Mouse (Mus musculus): ENCODE measurements around the gene Gap43.
A peak's percentile ranks its signal among the peaks of the same experiment; 100 is the strongest.
"Not testable (repeated sequence)": the region's sequence is repeated elsewhere in the genome, so short reads cannot be mapped to it uniquely, and the experiment has no call there.

Gene Gap43

DNA sequence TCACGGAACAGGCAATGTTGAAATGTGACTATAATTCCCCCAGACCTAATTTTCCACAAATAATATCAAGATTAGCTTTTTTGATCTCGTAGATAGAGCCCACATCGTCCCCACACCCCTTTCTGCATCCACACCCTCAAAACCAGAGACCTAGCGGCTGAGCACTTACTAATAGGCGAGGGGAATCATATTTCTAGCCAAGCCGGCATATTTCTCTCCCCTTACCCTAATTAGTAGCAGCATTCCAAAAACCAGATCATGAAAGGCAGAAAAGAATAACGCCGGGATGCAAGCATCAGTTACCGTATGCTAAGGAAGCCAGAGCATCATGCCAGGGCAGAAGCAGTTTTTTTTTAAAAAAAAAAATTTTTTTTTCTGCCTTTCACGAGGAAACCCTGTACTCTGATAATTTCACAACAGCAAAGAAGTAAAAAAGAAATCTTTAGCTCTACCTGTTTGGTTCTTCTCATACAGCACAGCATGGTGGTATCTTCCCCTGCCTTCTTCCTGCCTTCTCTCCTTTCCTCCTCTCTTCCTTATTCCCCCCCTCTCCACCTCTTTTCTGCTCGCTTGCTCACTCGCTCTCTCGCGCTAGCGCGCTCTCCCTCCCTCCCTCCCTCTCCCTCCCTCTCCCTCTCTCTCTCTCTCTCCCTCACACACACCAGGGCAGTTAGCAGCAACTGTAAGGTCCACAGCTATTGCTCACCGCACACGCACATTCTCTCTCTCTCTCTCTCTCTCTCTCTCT lies at the start of gene Gap43:
Gap43 (minus strand) TSS at position 631 of the 748 bp plus-strand sequence.
- DNase-seq = no peak

DNA sequence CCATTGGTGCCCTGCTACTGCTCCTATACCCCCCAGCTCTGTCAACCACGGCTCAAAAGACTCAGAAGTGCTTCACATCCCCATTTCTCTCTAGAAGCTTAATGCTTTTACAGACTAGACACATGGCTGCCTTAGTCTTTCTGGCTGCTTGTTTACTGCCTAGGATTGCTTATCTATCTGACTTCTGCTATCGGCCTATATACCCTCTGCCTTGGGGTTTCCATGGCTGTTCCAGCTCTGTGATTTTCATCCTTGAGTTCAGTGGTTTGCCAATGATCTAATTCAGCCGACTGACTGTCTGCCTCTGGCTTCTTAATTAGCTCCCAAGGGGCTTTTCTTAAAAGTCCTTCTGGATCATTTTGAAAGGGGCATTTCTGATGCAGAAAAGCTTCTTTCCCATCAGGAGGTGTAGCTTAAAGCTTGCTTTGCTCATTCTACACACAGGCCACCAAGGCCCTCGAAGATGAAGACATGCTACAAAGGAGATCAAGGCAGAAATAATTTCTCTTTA lies 40.9 kb upstream of the Gap43 start:
- DNase-seq = no peak

- no peak for DNase-seq
Measured at GRCm38 (mm10) chr16:42380641-42381040, 40.2 kb upstream of the Gap43 start.

DNA sequence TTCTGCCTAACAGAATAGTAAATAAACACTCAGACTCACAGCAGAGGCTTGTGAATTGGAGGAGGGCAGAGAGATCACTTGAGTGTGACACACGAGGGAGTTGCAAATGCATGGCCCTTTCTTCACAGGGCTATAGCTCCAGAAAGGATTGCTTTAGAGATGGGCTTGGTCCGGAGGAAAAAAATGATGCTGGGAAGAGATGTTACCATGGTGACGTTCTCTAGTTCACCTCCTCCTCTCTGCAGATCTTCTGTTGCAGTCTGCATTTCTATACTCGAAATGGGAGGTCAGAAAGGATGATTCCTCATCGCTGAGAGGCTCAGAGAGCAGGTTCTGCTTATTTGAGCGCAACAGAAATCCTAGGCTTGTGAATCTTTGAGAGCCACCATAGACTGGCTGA lies 29.7 kb upstream of the Gap43 start:
- DNase-seq = no peak

DNA sequence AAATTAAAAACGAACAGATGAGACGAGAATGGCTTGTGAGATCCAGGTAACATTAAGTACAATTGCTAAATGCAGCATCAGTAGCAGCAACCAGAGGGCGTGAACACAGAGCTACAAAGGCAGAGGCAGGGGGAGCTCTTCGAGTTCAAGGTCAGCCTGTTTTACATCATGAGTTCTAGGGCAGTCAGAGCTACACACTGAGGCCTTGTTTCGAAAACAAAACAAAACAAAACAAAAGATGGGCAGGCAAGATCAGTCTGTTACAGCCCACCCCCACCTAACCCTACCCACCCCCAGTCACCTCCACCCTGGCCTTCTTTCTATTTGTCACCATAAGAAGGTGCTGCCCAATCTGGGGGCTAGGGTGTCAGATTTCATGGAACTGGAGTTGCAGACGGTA lies 28.9 kb upstream of the Gap43 start:
- no peak for DNase-seq

DNA sequence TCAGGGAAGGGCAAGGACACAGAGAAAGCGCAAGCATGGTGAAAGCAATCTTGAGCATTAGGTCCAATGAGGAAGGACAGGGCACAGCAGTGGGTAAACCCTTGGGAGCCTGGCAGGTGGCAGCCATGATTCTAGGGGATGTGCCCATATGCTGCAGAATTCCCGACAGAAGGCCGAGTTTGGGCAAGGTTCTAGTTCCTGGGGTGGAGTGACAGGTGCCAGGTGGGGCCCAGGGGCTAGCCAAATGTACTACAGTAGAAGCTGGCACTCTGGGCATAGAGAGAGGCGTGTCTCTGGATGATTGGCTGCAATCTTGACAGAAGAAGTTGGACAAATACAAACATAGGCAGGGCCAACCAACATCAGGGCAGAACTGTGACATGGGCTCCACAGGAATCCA lies 19.6 kb upstream of the Gap43 start:
- DNase-seq = no peak

GRCm38 (mm10) chr16:42358058-42358457 lies 17.6 kb upstream of the Gap43 start:
- DNase-seq = no peak

DNA sequence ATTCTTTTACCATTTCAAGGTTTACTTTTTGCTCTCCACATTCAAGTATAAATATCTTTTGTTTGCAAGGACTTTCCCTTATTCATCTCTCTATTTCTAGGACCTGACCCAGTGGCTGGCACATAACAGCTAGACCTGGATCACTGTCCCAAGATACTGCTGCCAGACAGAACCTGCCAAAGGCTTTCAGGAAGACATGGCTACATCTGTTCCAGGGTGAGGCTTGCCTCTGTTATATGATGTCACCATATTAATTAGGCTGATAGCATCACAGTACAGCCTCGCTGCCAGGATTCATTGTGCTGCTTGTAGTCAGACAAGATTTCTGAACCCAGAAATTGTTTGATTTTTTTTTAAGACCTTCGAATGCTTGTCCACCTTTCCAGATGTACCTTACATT lies 9.6 kb upstream of the Gap43 start:
- no peak for DNase-seq

GRCm38 (mm10) chr16:42340865-42341264 lies 414 bp upstream of the Gap43 start:
- not testable (repeated sequence) for DNase-seq

DNA sequence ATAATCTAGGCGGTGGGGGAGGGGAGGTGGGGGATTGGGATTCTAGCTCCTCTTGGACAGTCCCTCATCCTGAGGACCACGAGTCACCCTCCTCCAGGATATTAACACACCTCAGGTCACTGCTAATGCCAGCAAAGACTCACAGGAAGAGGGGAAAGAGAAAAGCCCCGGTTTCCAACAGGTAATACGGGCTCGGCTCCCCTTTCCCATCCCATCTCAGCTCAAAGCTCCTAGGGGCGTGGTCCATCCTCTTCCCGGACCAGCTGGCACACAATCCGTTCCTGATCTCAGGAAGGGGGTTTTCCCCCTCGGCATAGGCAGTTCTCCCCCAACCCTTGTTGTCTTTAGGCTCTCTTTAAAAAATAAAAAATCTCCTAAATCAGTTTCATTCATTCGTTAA lies 939 bp downstream of the Gap43 start:
- no peak for DNase-seq

DNA sequence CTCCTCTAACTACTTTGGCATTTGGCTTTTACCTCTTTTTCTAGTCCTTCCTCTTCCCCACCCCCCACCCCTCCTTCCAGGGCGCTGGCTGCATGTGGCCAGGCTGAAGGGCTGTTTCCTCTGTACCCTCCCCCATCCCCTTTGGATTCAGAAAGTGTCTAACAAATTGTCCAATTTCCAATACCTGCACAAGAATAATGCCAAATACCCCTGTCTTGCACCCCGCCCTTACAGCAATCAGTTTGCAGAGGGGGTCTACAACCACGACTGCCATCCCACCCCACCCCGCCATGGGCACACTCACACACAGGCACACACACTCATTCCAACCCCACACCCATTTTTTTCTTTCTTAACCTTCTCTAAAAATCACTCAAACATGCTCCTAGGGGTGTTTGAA lies 1.5 kb downstream of the Gap43 start:
- no peak for DNase-seq

GRCm38 (mm10) chr16:42338342-42338741 lies 2.1 kb downstream of the Gap43 start:
- no peak for DNase-seq

- DNase-seq = no peak
Measured at GRCm38 (mm10) chr16:42337663-42338062, 2.8 kb downstream of the Gap43 start.

DNA sequence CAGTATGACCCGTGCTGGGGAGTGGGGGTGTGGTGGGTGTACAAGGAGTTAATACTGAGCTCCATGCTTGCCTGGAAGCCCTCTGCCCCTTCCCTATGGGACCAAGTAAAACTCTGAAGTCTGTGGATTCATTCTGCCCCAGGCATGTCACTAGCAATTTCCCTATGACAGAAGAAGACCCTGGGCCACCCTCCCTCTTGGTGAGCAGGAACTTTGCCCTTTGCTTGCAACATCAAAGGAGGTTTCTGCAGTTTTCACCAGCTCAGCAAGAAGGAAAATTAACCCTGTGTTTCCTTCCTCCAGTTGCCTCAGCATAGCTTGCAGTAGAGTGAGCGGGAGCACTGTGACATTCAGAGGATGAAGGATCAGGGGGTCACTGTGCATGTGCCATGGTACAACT lies 3.8 kb downstream of the Gap43 start:
- no peak for DNase-seq

- DNase-seq = no peak
Measured at GRCm38 (mm10) chr16:42332321-42332720, 8.1 kb downstream of the Gap43 start.

- DNase-seq = no peak
Measured at GRCm38 (mm10) chr16:42326191-42326590, 14.3 kb downstream of the Gap43 start.

DNA sequence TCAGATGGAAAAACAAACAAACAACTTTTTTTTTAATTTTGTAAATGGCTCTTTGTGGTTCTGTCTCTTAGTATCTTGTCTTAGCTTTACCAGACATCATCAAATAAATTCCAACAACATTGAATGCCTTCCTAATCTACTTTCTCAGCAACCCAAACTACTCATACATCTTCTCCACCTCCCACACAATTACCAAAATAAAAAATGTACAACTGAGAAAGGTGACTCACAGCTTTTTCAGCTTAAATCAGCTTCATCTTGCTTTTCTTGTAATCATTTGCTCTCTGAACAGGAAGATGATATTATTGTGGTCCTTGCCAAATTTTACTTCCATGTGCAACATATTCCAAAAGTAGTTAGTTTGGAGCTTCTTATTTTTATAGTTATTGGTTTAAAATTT lies 14.9 kb downstream of the Gap43 start:
- DNase-seq = no peak

- DNase-seq = peak; percentile 74
Measured at GRCm38 (mm10) chr16:42319831-42320230, 20.6 kb downstream of the Gap43 start.

- DNase-seq = no peak
Measured at GRCm38 (mm10) chr16:42319365-42319764, 21.1 kb downstream of the Gap43 start.

- no peak for DNase-seq
Measured at GRCm38 (mm10) chr16:42312125-42312524, 28.3 kb downstream of the Gap43 start.

DNA sequence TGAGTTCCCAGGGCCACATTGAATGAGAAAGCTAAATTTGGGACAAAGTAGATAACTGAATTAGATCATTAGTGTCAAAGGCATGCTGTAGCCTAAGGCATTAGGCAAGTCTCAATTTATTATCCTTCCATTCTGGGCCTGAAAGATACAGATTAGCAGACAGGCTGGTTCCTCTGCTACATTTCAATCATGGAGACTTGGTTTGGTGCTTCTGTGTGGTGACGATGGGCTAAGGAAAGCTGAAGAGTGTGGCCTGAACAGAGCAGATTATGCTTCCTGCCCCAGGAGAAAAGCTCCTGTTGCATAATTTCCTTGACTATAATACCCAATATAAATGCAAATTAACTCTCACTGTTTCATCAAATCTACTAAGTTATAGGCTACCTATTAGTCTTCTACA lies 31.7 kb downstream of the Gap43 start:
- DNase-seq = no peak

DNA sequence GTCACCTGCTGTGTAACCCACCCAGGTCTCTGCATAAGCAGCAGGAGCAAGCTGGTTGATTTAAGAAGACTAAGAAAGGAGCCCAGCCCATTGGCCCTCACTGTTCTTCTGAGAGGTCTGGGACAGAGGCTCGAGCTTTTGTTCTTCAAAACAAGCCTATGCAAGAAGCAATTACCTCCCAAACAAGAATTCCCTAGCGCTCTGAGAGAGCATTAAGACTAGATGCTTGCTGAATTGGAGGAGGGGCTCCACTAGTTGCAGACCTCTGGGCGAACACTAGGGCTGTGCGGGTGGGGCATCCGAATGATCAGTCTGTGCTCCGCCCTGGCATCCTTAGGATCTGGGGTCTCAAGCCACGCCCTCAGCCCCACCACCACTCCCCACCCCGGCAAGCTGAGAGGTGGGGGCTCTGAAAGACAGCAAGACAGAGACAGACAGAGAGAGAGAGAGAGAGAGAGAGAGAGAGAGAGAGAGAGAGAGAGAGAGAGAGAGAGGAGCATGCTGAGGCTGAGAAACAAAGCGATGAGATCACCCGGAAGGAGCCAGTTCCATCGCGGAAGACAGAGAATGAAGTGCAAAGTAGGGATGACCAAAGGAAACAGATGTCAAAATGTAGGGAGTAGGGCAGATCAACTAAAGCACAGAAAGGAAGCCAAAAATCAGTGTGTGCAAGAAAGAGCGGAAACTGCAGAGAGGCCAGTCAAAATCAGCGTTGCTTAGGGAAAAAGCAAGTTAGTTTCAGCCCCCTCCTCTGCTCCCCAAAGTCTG lies 34.3 kb downstream of the Gap43 start:
- peak; percentile 77 for DNase-seq

DNA sequence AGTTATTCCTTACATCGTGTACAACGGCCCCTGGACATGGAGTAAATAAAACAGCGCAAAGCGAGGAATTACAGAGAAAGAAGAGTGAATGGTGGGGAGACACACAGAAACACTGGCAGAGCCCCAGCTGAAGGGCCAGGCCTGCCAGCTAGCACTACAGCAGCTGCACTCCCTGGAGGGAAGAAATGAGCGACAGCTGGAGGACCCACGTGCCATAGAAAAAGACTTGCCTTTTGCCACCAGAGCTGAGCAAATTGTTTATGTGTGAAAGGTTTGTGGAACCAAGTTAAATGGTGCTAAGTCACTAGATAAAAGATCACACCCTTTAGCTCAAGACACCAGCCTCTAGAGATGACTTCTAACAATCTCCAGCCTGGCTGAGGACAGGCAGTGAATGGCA lies 37.0 kb downstream of the Gap43 start:
- DNase-seq = peak; percentile 55

DNA sequence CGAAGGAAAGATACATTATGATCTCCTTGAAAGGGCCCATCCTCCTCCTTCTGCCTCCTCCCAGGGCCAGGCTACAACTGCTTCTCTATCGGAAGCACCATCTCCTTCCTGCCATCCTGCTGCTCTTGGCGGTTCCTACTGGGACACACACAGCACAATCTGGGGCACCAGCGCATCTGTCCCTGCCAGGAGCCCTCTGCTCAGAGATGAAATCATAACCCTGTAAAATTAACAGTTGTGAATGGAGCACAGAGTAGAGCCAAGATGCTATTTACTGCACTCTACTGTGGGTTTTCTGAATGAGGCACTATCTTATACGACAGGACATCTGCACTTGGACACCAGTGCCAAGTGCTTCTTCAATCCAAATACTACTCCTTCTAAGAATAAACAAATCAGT lies 46.0 kb downstream of the Gap43 start:
- DNase-seq = no peak

Data from lung, postnatal 10 days (tissue).